Mouse (Mus musculus) spleen, adult 2 months (tissue): ENCODE data around the gene Slc16a6. TPM values are rescaled to one million over a fixed set of nuclear protein-coding genes. Genes with fewer than 3 reads are reported as not detected.

ENCODE experiments used
- DNase-seq, 2 experiments: peaks; one replicate each; pipeline versions ENCODE4 v3.0.0 to v3.0.0-alpha.2; 2012 to 2021; ENCODE audit warnings: low spot score in 2 of 2, low read depth in 1 of 2
- H3K27ac ChIP-seq: fragments of 200-500 bp; 2 replicates; pipeline ENCODE4 v1.5.1; 2012; ENCODE audit warnings: low read length, inconsistent platforms; ENCODE audit not compliant: insufficient read depth
- H3K27me3 ChIP-seq: fragments of 200-500 bp; 2 replicates; pipeline ENCODE4 v1.6.1; 2012; ENCODE audit warnings: mild to moderate bottlenecking, moderate library complexity, low read length, inconsistent platforms; ENCODE audit not compliant: control insufficient read depth, insufficient read depth
- H3K36me3 ChIP-seq: fragments of 200-500 bp; 2 replicates; pipeline ENCODE4 v1.6.1; 2012; ENCODE audit warnings: mild to moderate bottlenecking, low read length, inconsistent platforms; ENCODE audit not compliant: control insufficient read depth, insufficient read depth
- H3K4me1 ChIP-seq: fragments of 200-500 bp; 2 replicates; pipeline ENCODE4 v1.6.1; 2011; ENCODE audit warnings: inconsistent platforms; ENCODE audit not compliant: control insufficient read depth, insufficient read depth, insufficient read length
- H3K4me3 ChIP-seq: fragments of 200-500 bp; 2 replicates; pipeline ENCODE4 v1.5.1; 2011; ENCODE audit warnings: mild to moderate bottlenecking, inconsistent platforms; ENCODE audit not compliant: insufficient read depth, insufficient read length; ENCODE audit errors: extremely low read depth
- CTCF ChIP-seq: fragments of 200-500 bp; IDR thresholded peaks from 2 replicates; pipeline ENCODE4 v1.5.1; 2011; ENCODE audit warnings: mild to moderate bottlenecking, inconsistent platforms; ENCODE audit not compliant: insufficient read depth, insufficient read length, insufficient replicate concordance; ENCODE audit errors: extremely low read depth
- POLR2A ChIP-seq: fragments of 200-500 bp; IDR thresholded peaks from 2 replicates; pipeline ENCODE4 v1.6.1; 2011; ENCODE audit warnings: low read depth, low read length, inconsistent platforms
- WGBS: fragments of 180-500 bp; shearing (Covaris S2); methylation state at CpG from one replicate; pipeline ENCODE4 v1.1.7; 2018; 5-methylcytosine and 5-hydroxymethylcytosine counted together
- polyA plus RNA-seq: library from polyadenylated mRNA; depleted of rRNA; stranded (reverse); fragments of >200 nt; gene quantifications from 2 replicates; pipeline ENCODE4 v1.2.3, GENCODE M21; 2012; rRNA removed

Gene Slc16a6
- polyA plus RNA-seq = 7.4 and 9.8 TPM in 2 replicates

DNA sequence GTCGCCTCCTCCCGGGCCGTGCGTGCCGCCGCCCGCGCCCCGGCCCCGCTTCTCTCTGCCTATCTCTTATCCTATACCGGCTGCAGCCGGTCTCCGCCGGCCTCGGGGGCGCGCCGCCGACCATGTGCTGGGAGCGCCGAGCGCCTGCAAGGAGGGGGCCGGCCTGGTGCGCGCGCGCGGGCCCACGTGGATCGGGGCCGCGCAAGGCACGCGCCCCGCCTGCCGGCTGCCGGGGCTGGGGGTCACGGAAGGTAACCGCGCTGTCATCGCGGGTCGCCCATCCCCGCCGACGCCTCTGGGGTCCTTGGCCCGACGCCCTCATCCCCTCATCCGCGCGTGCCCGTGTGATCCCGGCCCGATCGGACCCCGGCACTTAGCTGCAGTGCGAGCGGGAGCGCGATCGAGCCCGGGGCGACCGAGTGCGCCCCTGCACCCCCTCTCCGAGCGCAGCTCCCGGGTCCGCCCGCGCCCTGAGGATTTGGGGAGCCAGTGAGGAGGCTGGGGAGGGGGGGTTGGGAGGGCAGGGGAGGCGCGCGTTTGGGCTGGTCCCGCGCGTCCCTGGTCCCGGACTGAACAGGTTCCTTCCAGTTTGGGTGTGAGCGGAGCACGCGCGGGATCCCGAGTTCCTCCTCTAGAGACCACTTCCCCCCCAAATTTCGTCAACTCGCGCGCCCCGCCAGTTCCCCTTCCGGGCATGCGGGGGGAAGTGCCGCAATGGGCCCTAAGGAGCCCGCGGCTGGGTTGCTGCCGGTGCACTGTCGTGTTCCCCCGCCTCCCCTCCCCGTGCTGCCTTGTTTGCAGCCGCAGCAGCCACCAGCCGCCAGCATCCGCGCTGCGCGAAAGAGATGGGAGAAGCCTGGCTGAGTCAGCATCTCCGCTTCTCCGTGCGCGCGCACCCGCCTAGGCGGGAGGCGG is at the start of gene Slc16a6, which contains the start of gene Arsg:
Gene Slc16a6 (minus strand): TSS at position 428 of the 915 bp plus-strand sequence.
Gene Arsg (plus strand): TSS at position 204 of the 915 bp plus-strand sequence.
- no peaks in the 10 kb centered on the region for H3K36me3 ChIP-seq
- H3K4me1 ChIP-seq = peaks cover 11% of the 10 kb centered on the region; the same call in 1 of the 2 replicates
- 1% methylated on average over 99 of the region's 111 CpGs for WGBS
- peak within 1 kb of the TSS; percentile 73 for H3K4me3 ChIP-seq
- peak within 1 kb of the TSS; percentile 90 for H3K27ac ChIP-seq
- DNase-seq = peak; percentile 89 to 90
- TF ChIP-seq CTCF = no peak
- TF ChIP-seq POLR2A = peak; percentile 15
- H3K27me3 ChIP-seq = no peaks in the 10 kb centered on the region

DNA sequence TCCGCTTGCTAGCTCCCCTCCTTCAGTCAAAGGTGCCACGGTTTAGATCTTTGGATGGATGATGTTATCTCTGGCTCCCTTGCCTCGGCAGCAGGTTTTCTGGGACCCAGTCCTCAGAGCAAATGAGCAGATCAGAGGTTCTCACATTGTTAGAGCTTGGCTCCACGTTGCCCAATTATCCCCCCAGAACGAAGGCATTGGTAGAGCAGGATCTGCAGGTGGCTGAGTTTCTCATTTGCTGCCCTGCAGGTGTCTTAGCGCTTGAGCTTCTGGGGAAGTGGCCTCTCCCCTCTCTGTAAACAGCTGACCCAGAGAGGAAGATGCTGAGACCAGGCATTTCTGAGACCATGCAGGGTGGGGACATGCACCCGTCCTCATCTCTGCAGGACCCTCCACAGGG is 47.6 kb upstream of the Slc16a6 start:
- no peak for DNase-seq
- no peaks in the 10 kb centered on the region for H3K27me3 ChIP-seq
- TF ChIP-seq POLR2A (no peak), CTCF (no peak)
- no peaks in the 10 kb centered on the region for H3K4me1 ChIP-seq
- 65% methylated on average over 7 of the region's 7 CpGs for WGBS
- no peaks in the 10 kb centered on the region for H3K36me3 ChIP-seq
- H3K4me3 ChIP-seq = no peak overlapping the region
- H3K27ac ChIP-seq = no peak overlapping the region

DNA sequence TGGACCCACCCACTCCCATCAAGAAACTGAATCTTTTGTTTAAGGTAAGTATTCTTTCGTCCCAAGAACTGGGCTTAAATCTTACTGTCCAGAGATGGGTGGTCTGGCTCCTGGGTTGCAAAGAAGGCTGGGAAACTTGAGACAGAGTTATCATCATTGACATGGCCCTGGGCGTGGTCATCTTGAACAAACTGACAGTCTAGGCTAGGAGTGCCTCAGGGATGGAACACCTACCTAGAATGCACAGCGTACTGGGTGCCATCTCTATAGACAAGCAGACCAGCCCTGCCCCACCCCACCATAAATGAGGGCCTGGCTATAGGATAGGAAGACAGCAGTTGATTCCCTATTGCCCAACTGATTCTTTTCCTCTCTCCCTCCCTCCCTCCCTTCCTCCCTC is 44.4 kb upstream of the Slc16a6 start:
- Histone ChIP-seq H3K27me3 (no peaks in the 10 kb centered on the region), H3K4me1 (no peaks in the 10 kb centered on the region), H3K27ac (no peak overlapping the region), H3K36me3 (no peaks in the 10 kb centered on the region), H3K4me3 (no peak overlapping the region)
- no peak for TF ChIP-seq POLR2A
- no peak for TF ChIP-seq CTCF
- WGBS = 90% methylated on average over 3 of the region's 3 CpGs
- no peak for DNase-seq

DNA sequence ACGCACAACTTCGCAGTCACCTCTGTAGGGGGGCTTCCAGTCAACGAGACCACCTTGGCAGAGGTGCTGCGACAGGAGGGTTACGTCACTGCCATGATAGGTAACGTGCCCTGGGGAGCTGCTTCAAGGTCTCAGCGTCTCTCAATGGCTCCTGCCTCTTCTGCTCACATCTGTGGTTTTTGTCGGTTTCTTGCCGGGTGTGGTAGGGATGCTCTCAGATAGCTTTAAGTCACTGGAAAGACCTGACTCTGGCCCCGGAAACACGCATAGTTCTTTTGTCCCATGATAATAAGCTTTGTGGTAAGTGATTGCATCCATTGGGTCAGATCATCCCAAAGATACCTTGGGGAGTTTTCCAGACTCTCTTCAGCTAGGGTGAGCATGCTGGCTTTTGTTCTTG is 43.9 kb upstream of the Slc16a6 start:
- H3K4me3 ChIP-seq = no peak overlapping the region
- TF ChIP-seq POLR2A (no peak), CTCF (no peak)
- H3K36me3 ChIP-seq = no peaks in the 10 kb centered on the region
- no peak overlapping the region for H3K27ac ChIP-seq
- H3K4me1 ChIP-seq = no peaks in the 10 kb centered on the region
- no peak for DNase-seq
- WGBS = 86% methylated on average over 11 of the region's 11 CpGs
- H3K27me3 ChIP-seq = no peaks in the 10 kb centered on the region

DNA sequence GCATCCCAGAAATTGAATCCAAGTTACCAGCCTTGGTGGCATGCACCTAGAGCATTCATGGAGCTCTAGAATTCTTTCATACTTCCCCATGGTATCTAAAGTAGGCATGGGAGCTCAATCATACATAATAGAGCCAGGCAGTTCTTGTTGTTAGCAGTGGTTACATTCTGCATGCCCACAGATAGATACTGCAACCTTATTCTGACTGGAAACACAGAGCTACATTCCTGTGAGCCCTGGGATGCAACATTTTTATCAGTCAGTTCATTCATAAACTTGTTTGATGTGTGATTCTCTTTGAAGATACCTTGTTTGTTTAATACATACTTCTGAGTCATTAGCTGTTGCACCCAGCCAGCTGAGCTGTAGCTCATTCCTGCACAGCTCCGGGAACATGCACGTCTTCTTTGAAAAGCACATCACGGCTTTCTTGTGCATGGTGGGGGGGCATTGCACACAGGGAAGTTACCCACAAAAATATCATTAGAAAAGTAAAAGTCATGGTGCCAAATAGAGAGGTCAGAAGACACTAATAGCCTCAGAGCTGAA is 40.7 kb upstream of the Slc16a6 start:
- Histone ChIP-seq H3K4me1 (no peaks in the 10 kb centered on the region), H3K27me3 (no peaks in the 10 kb centered on the region), H3K36me3 (no peaks in the 10 kb centered on the region), H3K27ac (no peak overlapping the region), H3K4me3 (no peak overlapping the region)
- 97% methylated on average over 3 of the region's 3 CpGs for WGBS
- no peak for TF ChIP-seq POLR2A
- DNase-seq = no peak

DNA sequence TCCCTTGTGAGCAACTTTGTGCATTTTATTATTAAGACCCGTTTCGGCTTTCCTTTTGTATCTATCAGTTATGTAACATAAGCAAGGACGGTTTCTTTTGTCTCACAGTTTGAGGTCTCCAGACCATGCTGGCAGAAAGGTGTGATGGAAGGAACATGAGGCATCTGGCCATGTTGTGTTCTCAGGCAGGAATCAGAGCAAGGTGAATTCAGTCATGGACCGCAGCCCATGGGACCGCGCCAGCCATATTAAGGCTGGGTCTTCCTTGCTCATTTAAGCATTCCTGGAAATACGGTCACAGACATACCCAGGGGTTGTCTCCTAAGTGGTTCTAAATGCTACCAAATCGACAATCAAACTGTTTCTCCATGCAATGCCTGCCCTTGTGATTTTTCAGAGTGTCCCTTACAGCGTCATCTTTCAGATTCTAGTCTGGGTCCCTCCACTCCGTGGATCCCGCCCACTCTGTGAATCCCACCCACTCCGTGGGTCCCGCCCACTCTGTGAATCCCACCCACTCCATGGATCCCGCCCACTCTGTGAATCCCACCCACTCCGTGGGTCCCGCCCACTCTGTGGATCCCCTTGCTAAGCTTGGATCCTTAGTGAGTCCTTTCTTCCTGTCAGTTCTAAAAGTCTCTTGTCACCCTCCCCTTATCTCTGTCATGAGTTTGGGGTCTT is 39.7 kb upstream of the Slc16a6 start:
- Histone ChIP-seq H3K27ac (no peak overlapping the region), H3K27me3 (no peaks in the 10 kb centered on the region), H3K4me3 (no peak overlapping the region), H3K4me1 (no peaks in the 10 kb centered on the region), H3K36me3 (no peaks in the 10 kb centered on the region)
- WGBS = 91% methylated on average over 16 of the region's 16 CpGs
- no peak for TF ChIP-seq POLR2A
- no peak for TF ChIP-seq CTCF
- no peak for DNase-seq

DNA sequence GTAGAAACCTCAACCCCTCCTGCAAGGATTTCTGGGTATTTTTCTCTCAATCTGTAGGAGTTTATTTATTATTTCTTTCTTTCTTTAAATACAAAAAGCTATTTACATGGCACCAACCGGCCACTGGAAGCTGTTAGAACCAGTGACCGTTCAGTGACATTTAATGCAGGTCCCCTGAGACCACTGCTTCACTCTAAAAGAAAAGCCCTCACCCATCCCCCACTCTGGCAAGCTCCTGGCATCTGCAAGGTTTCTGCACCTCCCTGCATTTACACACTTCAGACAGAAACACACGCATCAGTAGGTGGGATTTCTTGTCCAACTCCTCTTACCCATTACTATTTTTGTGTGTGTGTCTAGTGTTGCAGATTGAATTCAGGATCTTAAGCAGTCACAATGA is 33.7 kb upstream of the Slc16a6 start:
- no peak for DNase-seq
- Histone ChIP-seq H3K27ac (no peak overlapping the region), H3K4me1 (no peaks in the 10 kb centered on the region), H3K27me3 (no peaks in the 10 kb centered on the region), H3K4me3 (no peak overlapping the region), H3K36me3 (no peaks in the 10 kb centered on the region)
- no peak for TF ChIP-seq CTCF
- no peak for TF ChIP-seq POLR2A
- WGBS = 66% methylated on average over 3 of the region's 3 CpGs
